Mouse (Mus musculus): ENCODE data around the gene Vegfb. TPM values are rescaled to one million over a fixed set of nuclear protein-coding genes. Genes with fewer than 3 reads are reported as not detected.

Gene Vegfb
- polyA plus RNA-seq, 1 experiment from 2014 or later = 28.3 TPM

GRCm38 (mm10) chr19:6956461-6956860 lies 31.0 kb downstream of the Vegfb start:
- Histone ChIP-seq H3K4me2 (replicated peaks) (no peak overlapping the region), H3K9me3 (no peaks in the 10 kb centered on the region), H3K4me3 (replicated peaks) (no peak overlapping the region), H3K4me1 (replicated peaks) (peaks cover 14% of the 10 kb centered on the region), H3K27me3 (no peaks in the 10 kb centered on the region), H3K9ac (replicated peaks) (no peak overlapping the region), H3K27ac (no peak overlapping the region), H3K36me3 (peaks cover 20% of the 10 kb centered on the region; the same call in 1 of the 2 replicates)
- ATAC-seq = no peak
- 73% methylated on average over 10 of the region's 10 CpGs for WGBS

GRCm38 (mm10) chr19:6955424-6955823 lies 32.0 kb downstream of the Vegfb start:
- no peaks in the 10 kb centered on the region for H3K27me3 ChIP-seq
- no peak overlapping the region for H3K4me3 ChIP-seq (replicated peaks)
- H3K4me1 ChIP-seq (replicated peaks) = peaks cover 15% of the 10 kb centered on the region
- 94% methylated on average over 7 of the region's 7 CpGs for WGBS
- H3K4me2 ChIP-seq (replicated peaks) = no peak overlapping the region
- peaks cover 20% of the 10 kb centered on the region; the same call in 1 of the 2 replicates for H3K36me3 ChIP-seq
- H3K9ac ChIP-seq (replicated peaks) = no peak overlapping the region
- H3K9me3 ChIP-seq = no peaks in the 10 kb centered on the region
- no peak for ATAC-seq
- no peak overlapping the region for H3K27ac ChIP-seq

GRCm38 (mm10) chr19:6954046-6954445 lies 33.4 kb downstream of the Vegfb start:
- no peak overlapping the region for H3K4me3 ChIP-seq (replicated peaks)
- 57% methylated on average over 9 of the region's 9 CpGs for WGBS
- H3K27me3 ChIP-seq = no peaks in the 10 kb centered on the region
- no peak for ATAC-seq
- peaks cover 17% of the 10 kb centered on the region; the same call in 1 of the 2 replicates for H3K36me3 ChIP-seq
- no peak overlapping the region for H3K9ac ChIP-seq (replicated peaks)
- no peak overlapping the region for H3K4me2 ChIP-seq (replicated peaks)
- no peak overlapping the region for H3K27ac ChIP-seq
- peaks cover 25% of the 10 kb centered on the region for H3K4me1 ChIP-seq (replicated peaks)
- H3K9me3 ChIP-seq = no peaks in the 10 kb centered on the region

- 37% methylated on average over 3 of the region's 3 CpGs for WGBS
- ATAC-seq = no peak
- no peaks in the 10 kb centered on the region for H3K27me3 ChIP-seq
- H3K4me1 ChIP-seq (replicated peaks) = peaks cover 25% of the 10 kb centered on the region
- H3K4me3 ChIP-seq (replicated peaks) = peak overlapping the region; percentile 62
- H3K4me2 ChIP-seq (replicated peaks) = peak overlapping the region; percentile 99
- peak overlapping the region; percentile 97 for H3K27ac ChIP-seq
- peaks cover 17% of the 10 kb centered on the region; the same call in 1 of the 2 replicates for H3K36me3 ChIP-seq
- H3K9me3 ChIP-seq = no peaks in the 10 kb centered on the region
- H3K9ac ChIP-seq (replicated peaks) = peak overlapping the region; percentile 84
These were observed 34.8 kb downstream of the Vegfb start for GRCm38 (mm10) chr19:6952712-6953037.

- WGBS = 4% methylated on average over 30 of the region's 31 CpGs
- Histone ChIP-seq H3K36me3 (peaks cover 17% of the 10 kb centered on the region; the same call in 1 of the 2 replicates), H3K4me1 (replicated peaks) (peaks cover 25% of the 10 kb centered on the region), H3K27ac (peak overlapping the region; percentile 97), H3K4me3 (replicated peaks) (peak overlapping the region; percentile 62), H3K4me2 (replicated peaks) (peak overlapping the region; percentile 99), H3K9ac (replicated peaks) (peak overlapping the region; percentile 84), H3K27me3 (no peaks in the 10 kb centered on the region), H3K9me3 (no peaks in the 10 kb centered on the region)
- peak; percentile 27 for ATAC-seq
These were observed 35.3 kb downstream of the Vegfb start for GRCm38 (mm10) chr19:6951994-6952711.

- peaks cover 17% of the 10 kb centered on the region; the same call in 1 of the 2 replicates for H3K36me3 ChIP-seq
- H3K9ac ChIP-seq (replicated peaks) = peak overlapping the region; percentile 84
- ATAC-seq = peak; percentile 84
- H3K4me2 ChIP-seq (replicated peaks) = peak overlapping the region; percentile 99
- peaks cover 25% of the 10 kb centered on the region for H3K4me1 ChIP-seq (replicated peaks)
- under 1% methylated on average over 35 of the region's 35 CpGs for WGBS
- H3K4me3 ChIP-seq (replicated peaks) = peak overlapping the region; percentile 62
- no peaks in the 10 kb centered on the region for H3K27me3 ChIP-seq
- H3K9me3 ChIP-seq = no peaks in the 10 kb centered on the region
- peak overlapping the region; percentile 97 for H3K27ac ChIP-seq
These were observed 36.0 kb downstream of the Vegfb start for GRCm38 (mm10) chr19:6951381-6951968.

GRCm38 (mm10) chr19:6950613-6951153 lies 36.8 kb downstream of the Vegfb start:
- Histone ChIP-seq H3K4me1 (replicated peaks) (peaks cover 25% of the 10 kb centered on the region), H3K4me3 (replicated peaks) (peak overlapping the region; percentile 62), H3K9me3 (no peaks in the 10 kb centered on the region), H3K4me2 (replicated peaks) (peak overlapping the region; percentile 99), H3K9ac (replicated peaks) (peak overlapping the region; percentile 84), H3K27me3 (no peaks in the 10 kb centered on the region), H3K36me3 (peaks cover 15% of the 10 kb centered on the region; the same call in 1 of the 2 replicates), H3K27ac (peak overlapping the region; percentile 97)
- peak; percentile 52 for ATAC-seq
- under 1% methylated on average over 28 of the region's 28 CpGs for WGBS

- peak overlapping the region; percentile 62 for H3K4me3 ChIP-seq (replicated peaks)
- peaks cover 25% of the 10 kb centered on the region for H3K4me1 ChIP-seq (replicated peaks)
- H3K27me3 ChIP-seq = no peaks in the 10 kb centered on the region
- no peak for ATAC-seq
- WGBS = 53% methylated on average over 5 of the region's 5 CpGs
- peak overlapping the region; percentile 99 for H3K4me2 ChIP-seq (replicated peaks)
- peak overlapping the region; percentile 97 for H3K27ac ChIP-seq
- peak overlapping the region; percentile 84 for H3K9ac ChIP-seq (replicated peaks)
- H3K9me3 ChIP-seq = no peaks in the 10 kb centered on the region
- H3K36me3 ChIP-seq = peaks cover 12% of the 10 kb centered on the region; the same call in 1 of the 2 replicates
These were observed 37.5 kb downstream of the Vegfb start for GRCm38 (mm10) chr19:6949951-6950350.

- no peak overlapping the region for H3K9ac ChIP-seq (replicated peaks)
- H3K4me2 ChIP-seq (replicated peaks) = peak overlapping the region; percentile 99; the same call in 1 of the 2 replicates
- no peak overlapping the region; the same call in 1 of the 2 replicates for H3K4me3 ChIP-seq (replicated peaks)
- no peaks in the 10 kb centered on the region for H3K9me3 ChIP-seq
- no peak overlapping the region for H3K27ac ChIP-seq
- no peak for ATAC-seq
- peaks cover 9% of the 10 kb centered on the region; the same call in 1 of the 2 replicates for H3K36me3 ChIP-seq
- peaks cover 25% of the 10 kb centered on the region for H3K4me1 ChIP-seq (replicated peaks)
- H3K27me3 ChIP-seq = no peaks in the 10 kb centered on the region
- WGBS = 91% methylated on average over 5 of the region's 5 CpGs
These were observed 37.9 kb downstream of the Vegfb start for GRCm38 (mm10) chr19:6949532-6949931.

- no peak for ATAC-seq
- H3K9ac ChIP-seq (replicated peaks) = no peak overlapping the region
These were observed 39.3 kb downstream of the Vegfb start for GRCm38 (mm10) chr19:6948186-6948585.

GRCm38 (mm10) chr19:6947742-6948141 lies 39.7 kb downstream of the Vegfb start:
- Histone ChIP-seq H3K9ac (replicated peaks) (no peak overlapping the region), H3K27ac (no peak overlapping the region), H3K4me3 (replicated peaks) (no peak overlapping the region), H3K36me3 (peaks cover 4% of the 10 kb centered on the region; the same call in 1 of the 2 replicates), H3K4me2 (replicated peaks) (no peak overlapping the region), H3K9me3 (no peaks in the 10 kb centered on the region), H3K27me3 (no peaks in the 10 kb centered on the region), H3K4me1 (replicated peaks) (peaks cover 31% of the 10 kb centered on the region)
- 64% methylated on average over 4 of the region's 4 CpGs for WGBS
- no peak for ATAC-seq

More at GRCm38 (mm10) chr19:6948186-6948585, 39.3 kb downstream of the Vegfb start:
- 86% methylated on average over 4 of the region's 4 CpGs for WGBS
- Histone ChIP-seq H3K4me3 (replicated peaks) (no peak overlapping the region), H3K4me1 (replicated peaks) (peaks cover 31% of the 10 kb centered on the region), H3K27me3 (no peaks in the 10 kb centered on the region), H3K4me2 (replicated peaks) (no peak overlapping the region), H3K27ac (no peak overlapping the region), H3K36me3 (peaks cover 4% of the 10 kb centered on the region; the same call in 1 of the 2 replicates), H3K9me3 (no peaks in the 10 kb centered on the region)

GRCm38 (mm10) chr19:6943709-6944108 lies 43.7 kb downstream of the Vegfb start:
- Histone ChIP-seq H3K27ac (no peak overlapping the region), H3K27me3 (no peaks in the 10 kb centered on the region), H3K36me3 (peaks cover 4% of the 10 kb centered on the region; the same call in 1 of the 2 replicates), H3K4me2 (replicated peaks) (no peak overlapping the region), H3K9me3 (no peaks in the 10 kb centered on the region), H3K9ac (replicated peaks) (no peak overlapping the region), H3K4me1 (replicated peaks) (peaks cover 38% of the 10 kb centered on the region), H3K4me3 (replicated peaks) (no peak overlapping the region)
- 95% methylated on average over 6 of the region's 6 CpGs for WGBS
- ATAC-seq = no peak

All from midbrain, embryonic 13.5 days (tissue).